Mouse (Mus musculus) layer of hippocampus, postnatal 36 days (tissue): ENCODE results near the gene Fam110a. TPM values are rescaled to one million over a fixed set of nuclear protein-coding genes. Genes with fewer than 3 reads are reported as not detected.

ENCODE experiments used
- DNase-seq, 2 experiments: peaks; one replicate each; pipeline ENCODE4 v3.0.0; 2022
- total RNA-seq, 2 experiments: library from RNA; stranded (reverse); gene quantifications; 2 replicates each; pipeline ENCODE4 v1.2.3; 2021

Gene Fam110a
- total RNA-seq, 2 experiments from 2014 or later: 7.2 to 7.4 TPM

GRCm38 (mm10) chr2:151970191-151971172 lies 9.5 kb downstream of the Fam110a start:
- DNase-seq: peak; percentile 63 to 64

DNA sequence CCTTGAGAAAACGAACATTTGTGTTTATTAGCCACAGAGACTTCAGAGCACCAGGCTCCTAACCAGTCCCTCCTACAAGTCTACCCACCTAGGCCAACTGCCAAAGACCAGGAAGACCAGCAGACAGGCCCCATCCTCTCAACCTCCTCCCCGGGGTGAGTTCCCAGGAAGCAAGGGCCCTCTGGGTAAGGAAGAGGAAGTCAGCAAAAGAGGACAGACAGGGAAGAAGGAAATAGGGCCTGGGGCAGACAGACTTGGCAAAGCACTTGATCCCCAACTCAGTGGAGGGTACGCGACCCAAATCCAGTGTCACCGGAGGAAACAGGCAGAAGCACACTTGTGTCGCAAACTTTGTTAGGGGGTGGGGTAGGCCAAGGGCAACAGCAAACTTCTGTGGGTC lies 10.6 kb downstream of the Fam110a start:
- DNase-seq: no peak

DNA sequence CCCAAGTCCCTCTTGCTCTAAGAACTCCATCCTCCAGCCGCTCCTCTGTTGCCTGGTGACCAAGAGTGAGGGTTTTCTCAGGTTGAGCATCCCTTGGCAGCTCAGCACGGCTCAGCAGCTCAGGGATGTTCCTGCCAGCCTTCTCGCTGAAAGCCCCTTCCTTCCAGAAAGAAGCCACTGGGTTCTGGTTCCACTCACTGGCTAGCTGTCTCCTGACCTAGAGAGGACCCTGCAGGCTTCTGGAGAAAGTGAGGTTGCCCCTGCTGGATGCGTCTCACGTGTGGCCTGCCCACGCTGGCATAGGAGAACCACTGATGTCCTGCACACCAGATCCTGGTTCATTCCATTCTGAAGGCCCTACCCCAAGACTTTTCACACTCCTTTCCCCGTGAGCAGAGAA lies 11.0 kb downstream of the Fam110a start:
- no peak for DNase-seq

DNA sequence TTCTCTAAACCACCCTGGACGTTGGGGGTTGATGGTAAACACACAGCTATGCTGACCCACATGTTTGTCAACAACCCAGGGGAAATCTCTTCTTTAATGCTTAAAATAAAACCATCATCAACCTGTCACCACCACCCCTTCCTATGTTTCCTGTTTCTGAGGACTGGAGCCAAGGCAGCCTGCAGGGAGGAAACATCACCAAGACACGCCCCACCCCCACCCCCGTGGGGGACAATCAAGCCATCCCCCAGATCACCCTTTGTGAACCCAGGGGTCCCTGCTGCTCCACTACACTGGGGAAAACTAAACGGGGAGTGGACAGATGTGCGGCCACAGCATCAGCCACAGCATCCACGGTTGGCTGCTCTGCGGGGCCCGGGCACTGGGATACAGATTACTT lies 11.6 kb downstream of the Fam110a start:
- no peak for DNase-seq

- DNase-seq: no peak
Observed at GRCm38 (mm10) chr2:151967792-151968191, 12.2 kb downstream of the Fam110a start.

DNA sequence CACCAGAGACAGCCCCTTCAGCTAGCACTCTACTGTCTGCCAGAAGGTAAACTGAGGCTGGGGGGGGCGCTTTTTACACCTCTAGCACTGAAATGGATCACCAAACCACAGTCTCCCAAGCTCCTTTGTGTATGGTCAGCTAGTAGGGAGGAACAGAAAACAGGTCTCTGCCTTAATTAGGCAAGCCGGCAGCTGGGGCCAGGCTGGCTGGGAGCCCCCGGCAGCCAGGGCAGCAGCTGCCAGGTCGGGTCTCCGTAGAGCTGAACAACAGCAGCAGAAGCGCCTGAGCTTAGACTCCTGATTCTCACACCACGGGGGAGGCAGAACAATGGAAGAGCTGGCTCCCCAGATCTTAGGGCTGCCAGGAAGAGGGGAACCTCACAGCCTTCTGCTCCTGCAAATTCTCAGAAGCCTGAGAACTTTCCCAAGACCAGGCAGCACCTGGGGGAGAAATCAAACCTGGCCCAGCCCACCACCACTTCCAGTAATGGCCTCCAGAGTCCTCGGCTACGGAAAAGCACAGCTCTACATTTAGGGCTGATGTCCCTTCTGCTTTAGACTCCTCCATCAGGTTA lies 12.8 kb downstream of the Fam110a start:
- DNase-seq: no peak

- no peak for DNase-seq
Observed at GRCm38 (mm10) chr2:151964052-151964451, 16.0 kb downstream of the Fam110a start.

DNA sequence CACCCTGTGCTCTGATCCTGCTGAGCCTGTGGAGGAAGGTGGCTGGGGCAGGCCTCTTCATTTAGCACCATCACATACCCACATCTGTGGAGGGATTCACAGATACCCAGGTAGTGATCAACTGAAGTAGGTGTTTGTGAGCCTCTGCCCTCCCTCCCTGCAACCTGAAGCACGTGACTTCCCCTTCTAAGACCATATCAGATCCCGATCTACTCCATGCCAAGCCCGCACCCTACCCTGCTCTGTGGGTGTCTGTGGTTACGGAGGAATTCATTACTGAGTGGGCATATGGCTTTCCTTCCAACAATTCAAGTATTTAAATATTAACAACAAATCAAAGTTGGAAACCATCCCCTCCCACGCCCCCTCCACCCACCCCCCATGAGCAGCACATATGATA lies 16.7 kb downstream of the Fam110a start:
- DNase-seq: no peak

GRCm38 (mm10) chr2:151962474-151962873 lies 17.5 kb downstream of the Fam110a start:
- peak; percentile 61 to 72 for DNase-seq

DNA sequence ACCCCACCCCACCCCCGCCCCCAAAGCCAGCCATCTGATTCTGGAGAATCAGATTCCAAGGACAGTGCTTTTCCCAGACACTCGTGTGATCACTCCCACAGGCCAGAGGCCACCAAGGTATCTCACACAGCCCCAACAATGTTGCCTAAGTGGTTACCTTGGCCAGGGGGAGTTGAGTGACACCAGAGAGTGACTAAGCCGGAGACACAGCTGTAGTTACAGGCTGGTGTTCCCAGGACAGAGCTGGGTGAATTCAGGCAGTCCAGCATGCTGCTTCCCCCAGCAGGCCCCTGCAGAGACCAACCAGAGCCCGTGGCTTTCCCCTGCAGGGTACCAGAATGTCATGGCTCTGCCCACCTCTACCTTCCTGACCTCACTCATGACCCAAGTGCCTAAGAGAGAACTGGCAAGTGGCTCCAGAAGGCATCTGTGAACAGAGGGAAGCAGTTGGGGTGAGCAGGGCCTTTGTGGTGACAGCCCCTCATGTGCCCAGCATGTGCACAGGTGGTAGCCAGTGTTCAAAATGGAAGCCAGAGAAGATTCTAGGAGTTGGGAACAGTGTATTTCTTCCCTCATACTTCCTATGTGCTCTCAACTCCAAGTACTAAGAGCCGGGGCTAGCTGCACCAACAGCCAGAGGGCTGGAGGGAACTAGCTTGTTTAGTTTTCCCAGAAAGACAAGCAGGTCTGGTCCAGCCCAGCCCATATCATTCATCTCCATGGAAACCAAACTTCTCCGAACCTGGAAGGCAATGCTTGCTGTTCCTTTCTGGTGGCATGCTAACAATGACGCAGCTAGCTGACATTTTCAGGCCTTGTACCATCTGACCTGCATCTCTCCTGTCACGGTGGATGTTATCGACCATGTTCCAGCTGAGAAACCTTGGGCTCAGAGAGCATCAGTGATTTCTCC lies 18.5 kb downstream of the Fam110a start:
- DNase-seq: no peak

- no peak for DNase-seq
Observed at GRCm38 (mm10) chr2:151959274-151959673, 20.7 kb downstream of the Fam110a start.

GRCm38 (mm10) chr2:151956500-151957137 lies 23.4 kb downstream of the Fam110a start:
- DNase-seq: no peak

- no peak for DNase-seq
Observed at GRCm38 (mm10) chr2:151953665-151954064, 26.4 kb downstream of the Fam110a start.

GRCm38 (mm10) chr2:151949082-151949774 lies 30.8 kb downstream of the Fam110a start:
- peak in 1 of 2 experiments; percentile 18 for DNase-seq

- no peak for DNase-seq
Observed at GRCm38 (mm10) chr2:151948311-151948710, 31.7 kb downstream of the Fam110a start.

DNA sequence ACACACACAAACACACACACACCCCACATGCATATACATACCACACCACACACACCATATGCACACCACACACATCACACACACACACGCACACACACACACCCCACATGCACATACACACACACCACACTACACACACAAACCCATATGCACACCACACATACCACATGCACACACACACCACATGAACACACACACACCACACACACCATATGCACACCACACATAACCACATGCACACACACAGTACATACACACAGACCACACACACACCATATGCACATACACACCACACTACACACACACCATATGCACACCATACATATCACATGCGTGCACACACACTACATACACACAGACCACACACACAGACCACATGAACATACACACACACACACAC lies 32.4 kb downstream of the Fam110a start:
- DNase-seq: no peak

- DNase-seq: no peak
Observed at GRCm38 (mm10) chr2:151944106-151944505, 35.9 kb downstream of the Fam110a start.

GRCm38 (mm10) chr2:151941269-151941668 lies 38.8 kb downstream of the Fam110a start:
- DNase-seq: no peak

DNA sequence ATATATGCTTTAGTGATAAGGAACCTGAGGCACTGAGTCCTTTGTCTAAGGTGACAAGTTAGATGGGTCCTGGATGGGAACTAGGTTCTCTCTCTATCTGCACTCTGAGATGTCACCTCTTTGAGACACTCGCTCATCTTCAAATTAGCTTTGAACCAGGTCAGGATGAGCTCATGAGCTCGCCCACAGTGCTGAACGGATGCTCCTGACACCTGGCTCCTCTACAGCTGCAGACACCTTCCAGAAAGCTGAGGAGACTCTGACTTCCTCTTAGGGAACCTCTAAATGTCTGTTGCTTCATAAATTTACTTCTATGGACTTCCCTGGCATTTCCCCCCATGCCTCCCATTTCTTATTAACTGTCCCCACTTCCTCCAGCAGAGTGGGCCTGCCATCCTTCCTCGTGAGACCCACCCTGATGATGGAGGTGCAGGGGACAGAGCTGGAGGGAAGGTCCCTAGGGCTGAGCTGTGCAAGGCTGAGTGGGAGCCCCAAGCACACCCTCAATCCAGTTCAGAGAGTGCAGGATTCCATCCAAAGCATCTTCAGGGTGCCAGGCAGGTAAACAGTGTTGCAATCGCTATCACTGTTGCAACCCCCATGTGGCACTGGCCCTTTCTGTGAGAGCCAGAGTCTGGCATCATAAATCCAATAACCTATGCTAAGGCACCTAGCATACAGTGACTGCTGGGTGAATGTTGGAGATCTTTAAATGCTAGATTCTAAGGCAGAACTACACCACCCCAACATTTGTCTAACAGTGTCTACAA lies 40.2 kb downstream of the Fam110a start:
- DNase-seq: no peak

GRCm38 (mm10) chr2:151938780-151939200 lies 41.2 kb downstream of the Fam110a start:
- no peak for DNase-seq

DNA sequence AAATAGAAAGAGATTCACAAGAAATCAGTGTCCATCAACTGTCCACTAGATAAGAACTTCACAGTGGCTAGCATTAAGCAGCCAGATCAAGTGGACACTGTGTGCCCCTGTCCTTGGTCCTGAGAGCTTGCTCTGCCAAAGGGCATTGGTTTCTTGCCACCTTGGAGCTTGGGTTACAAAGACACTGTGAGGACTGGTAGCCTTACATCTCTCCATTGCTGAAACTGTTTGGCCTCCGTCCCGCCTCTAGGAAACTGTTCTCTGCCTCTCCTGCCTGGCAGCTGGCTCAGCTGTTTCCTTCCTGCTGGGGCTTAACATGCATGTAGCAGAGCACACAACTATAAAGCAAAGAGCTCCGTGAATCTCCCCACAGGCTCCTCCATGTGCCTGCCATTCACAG lies 42.1 kb downstream of the Fam110a start:
- DNase-seq: no peak
